Mouse (Mus musculus) T-helper 1 cell (primary cell): ENCODE data around the gene Pa2g4.
"Not testable (repeated sequence)": the region's sequence is repeated elsewhere in the genome, so short reads cannot be mapped to it uniquely, and the experiment has no call there.

Experiments used
- in situ Hi-C: fragments of 300-600 bp; cut with MboI, MseI; formaldehyde crosslinking; loops from one replicate; pipeline ENCODE4 v1.15.1; 2025; ENCODE audit warnings: high pct_unique_total_duplicates

The Pa2g4 gene

GRCm38 (mm10) chr10:128579298-128579697 lies 13.5 kb upstream of the Pa2g4 start:
- in situ Hi-C loops: no loop called here

DNA sequence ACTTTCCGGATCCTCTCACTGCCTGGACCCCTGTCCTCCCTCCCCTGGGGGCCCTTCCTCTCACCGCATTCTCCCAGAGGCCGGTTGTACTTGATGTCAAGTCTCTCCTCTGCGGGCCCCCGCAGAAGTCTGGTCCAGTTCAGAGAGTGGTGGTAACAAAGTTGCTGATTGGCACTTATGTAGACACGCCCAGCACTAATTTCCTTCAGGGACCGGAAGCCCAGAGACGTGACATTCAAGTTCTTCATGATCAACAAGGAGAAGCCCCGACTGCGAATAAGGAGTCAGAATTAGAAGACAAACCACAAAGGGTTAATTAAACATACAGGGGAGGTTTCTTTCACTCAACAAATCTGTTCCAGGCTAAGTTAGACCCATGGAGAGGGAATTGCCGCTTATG lies 12.5 kb upstream of the Pa2g4 start:
- in situ Hi-C loops: no loop called here

- in situ Hi-C loops: no loop called here
Observed at GRCm38 (mm10) chr10:128575063-128575462, 9.3 kb upstream of the Pa2g4 start.

DNA sequence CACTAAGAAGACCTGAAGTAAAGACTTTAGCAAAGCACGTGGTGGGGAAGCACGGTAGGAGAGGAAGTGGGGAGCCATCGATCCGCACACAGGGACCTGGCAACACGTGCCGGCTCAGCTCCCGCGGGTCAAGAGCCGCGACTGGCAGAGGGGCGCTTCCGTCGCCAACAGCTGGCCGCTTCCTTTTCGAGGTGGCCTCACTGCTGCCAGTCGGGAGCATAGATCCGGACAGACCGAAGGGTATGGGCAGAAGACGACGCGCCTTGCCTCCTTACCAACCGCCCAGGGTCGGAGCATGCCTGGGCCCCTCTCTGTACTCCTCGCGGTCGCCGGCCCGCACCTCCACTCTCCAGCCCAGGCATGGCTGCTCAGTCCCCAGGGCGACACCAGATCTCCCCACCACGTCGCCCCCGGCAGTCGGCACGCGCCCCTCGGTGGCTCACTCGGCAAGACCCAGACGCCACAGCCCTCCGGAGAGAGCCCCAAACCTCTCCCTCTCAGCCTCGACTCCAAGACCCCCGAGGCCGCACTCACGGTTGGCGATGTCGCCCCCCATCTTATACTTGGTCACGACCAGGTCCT lies 490 bp downstream of the Pa2g4 start:
- in situ Hi-C loops: no loop called here

GRCm38 (mm10) chr10:128563544-128563943 lies 2.2 kb downstream of the Pa2g4 start:
- in situ Hi-C loops: no loop called here

DNA sequence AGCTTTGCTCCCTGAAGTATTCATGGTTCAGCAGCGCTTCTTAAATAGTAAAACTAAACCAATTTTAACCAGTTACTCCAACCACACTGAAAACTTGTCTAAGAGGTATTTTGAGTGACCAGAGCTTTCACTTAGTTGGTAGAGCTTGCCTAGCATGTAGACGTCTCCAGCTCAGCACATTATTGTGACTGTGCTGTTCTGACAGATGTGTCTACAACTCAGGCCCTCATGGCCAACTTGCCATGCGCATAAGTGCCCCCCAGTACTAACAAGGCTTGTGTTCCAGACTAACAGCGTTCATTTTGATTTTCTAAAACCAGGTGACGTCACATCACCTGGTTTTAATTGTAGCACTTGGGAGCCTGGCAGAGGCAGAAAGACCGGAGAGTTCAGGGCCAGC lies 8.8 kb downstream of the Pa2g4 start:
- in situ Hi-C loops: no loop called here

GRCm38 (mm10) chr10:128556286-128556685 lies 9.5 kb downstream of the Pa2g4 start:
- in situ Hi-C loops: no loop called here

DNA sequence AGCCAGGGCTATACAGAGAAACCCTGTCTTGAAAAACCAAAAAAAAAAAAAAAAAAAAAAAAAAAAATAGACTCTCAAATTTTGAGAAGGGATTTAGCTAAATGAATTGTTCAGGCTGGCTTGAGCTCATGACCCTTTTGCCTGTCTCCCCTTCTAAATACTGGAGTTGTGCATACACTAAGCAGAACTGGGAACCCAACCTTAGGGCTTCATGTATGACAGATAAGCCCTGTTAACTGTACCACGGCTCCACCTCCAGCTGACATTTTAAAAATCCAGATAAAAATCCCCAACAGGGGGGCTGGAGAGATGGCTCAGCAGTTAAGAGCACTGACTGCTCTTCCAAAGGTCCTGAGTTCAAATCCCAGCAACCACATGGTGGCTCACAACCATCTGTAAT lies 10.2 kb downstream of the Pa2g4 start:
- in situ Hi-C loops: not testable (repeated sequence)

- in situ Hi-C loops: not testable (repeated sequence)
Observed at GRCm38 (mm10) chr10:128550144-128550823, 15.5 kb downstream of the Pa2g4 start.

DNA sequence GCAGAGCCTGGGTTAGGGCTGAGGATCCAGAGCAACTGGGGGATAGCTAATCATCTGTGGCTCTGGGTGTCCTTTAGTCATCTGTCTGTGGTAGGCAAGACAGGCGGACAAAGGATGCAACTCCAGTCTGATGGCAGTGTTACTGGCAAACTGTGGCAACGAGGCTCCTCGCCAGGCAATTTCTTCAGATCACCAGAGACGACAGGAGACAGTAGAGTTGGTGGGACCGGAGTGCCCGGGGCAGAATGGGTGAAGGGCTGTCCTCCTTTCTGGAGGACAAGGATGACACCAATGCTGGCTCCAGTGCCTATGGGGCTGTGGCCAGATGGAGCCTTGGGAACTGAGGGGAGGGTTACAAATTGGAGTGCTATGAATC lies 16.1 kb downstream of the Pa2g4 start:
- in situ Hi-C loops: not testable (repeated sequence)

- in situ Hi-C loops: no loop called here
Observed at GRCm38 (mm10) chr10:128548947-128549681, 16.7 kb downstream of the Pa2g4 start, which contains the start of gene Rpl41. Gene Rpl41 (minus strand): TSS chr10:128549305.

GRCm38 (mm10) chr10:128548051-128548791 lies 17.6 kb downstream of the Pa2g4 start:
- in situ Hi-C loops: not testable (repeated sequence)

DNA sequence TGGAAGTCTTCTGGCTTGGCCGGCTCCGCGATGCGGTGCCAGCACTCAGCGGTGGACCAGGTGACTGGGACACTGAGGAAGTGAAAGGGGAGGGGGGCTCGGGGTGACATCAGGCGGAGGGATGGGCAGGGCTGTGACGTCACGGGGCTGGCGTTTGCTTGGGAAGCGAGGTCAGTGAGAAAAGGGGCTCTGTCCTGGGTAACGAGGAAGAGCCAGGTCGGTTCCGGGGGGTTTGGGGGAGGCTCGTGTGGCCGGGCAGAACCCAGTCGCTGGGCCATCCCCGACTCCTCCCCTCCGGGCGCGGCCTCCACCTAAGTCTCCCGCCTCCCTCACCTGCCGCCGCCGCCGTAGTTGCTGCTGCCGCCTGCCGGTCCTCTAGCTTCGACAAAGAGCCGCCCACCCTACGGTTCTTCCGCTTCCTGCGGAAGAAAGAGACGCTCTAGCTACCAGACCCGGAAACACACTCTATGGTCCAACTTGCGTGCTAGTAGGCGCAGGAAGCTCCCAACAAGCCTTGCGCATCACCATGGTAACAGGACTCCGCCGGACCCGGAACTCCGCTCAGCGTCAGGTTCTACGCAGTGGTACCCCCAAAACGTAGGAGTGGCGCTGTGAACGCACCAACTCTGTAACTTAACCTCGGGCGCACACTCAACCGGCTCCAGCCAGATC lies 18.3 kb downstream of the Pa2g4 start, which contains the start of gene Zc3h10:
Zc3h10 (minus strand) TSS at position 414 of the 672 bp plus-strand sequence.
- in situ Hi-C loops: no loop called here

- in situ Hi-C loops: no loop called here
Observed at GRCm38 (mm10) chr10:128546787-128547186, 19.0 kb downstream of the Pa2g4 start.

GRCm38 (mm10) chr10:128546361-128546760 lies 19.4 kb downstream of the Pa2g4 start:
- in situ Hi-C loops: no loop called here

GRCm38 (mm10) chr10:128545570-128545898 lies 20.3 kb downstream of the Pa2g4 start:
- in situ Hi-C loops: no loop called here

GRCm38 (mm10) chr10:128544674-128545569 lies 20.9 kb downstream of the Pa2g4 start:
- in situ Hi-C loops: no loop called here

- in situ Hi-C loops: no loop called here
Observed at GRCm38 (mm10) chr10:128544151-128544657, 21.6 kb downstream of the Pa2g4 start.

DNA sequence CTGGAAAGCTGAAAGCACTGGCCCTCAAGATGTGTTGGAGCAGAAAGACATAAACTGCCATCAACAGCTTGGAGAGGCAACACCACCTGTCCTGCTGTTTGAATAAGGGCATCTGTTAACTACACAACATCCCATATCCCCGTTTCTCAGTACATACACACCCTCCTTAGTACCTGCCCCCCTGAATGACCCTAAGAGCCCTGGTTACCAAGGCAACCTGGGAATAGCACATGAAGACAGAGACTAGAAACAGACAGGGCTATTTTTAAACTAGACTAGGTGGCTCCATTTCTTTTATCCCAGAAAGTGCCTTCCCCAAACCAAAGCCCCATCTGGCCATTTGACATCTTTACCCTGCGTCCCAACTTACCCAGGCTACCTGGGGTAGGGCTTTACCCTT lies 22.7 kb downstream of the Pa2g4 start:
- in situ Hi-C loops: no loop called here

DNA sequence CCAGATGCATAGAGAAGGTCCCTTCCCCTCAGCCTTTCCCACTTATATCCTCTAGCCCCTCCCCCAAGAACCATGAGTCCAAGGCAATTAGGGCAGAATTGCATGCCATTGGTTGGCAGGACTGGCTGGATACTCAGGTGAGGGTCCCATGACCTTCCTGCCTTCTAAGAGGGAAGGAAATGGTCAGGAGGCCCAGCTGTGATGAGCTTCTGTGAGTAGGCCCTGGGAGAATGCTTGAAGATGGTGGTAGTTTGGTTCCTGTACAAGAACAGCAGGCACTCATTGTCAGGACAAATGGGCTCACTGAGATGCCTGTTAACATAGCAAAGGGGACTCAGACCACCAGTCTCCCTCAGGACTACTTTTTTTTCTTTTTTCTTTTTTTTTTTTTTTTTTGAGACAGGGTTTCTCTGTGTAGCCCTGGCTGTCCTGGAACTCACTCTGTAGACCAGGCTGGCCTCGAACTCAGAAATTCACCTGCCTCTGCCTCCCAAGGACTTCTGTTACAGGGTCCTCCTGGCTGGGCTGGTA lies 27.4 kb downstream of the Pa2g4 start:
- in situ Hi-C loops: no loop called here
